ENCODE assay signal across 8 mouse cellular contexts in genomic region chr1:86359798-86360179, GRCm38 (mm10). TPM values are rescaled to one million over a fixed set of nuclear protein-coding genes. Genes with fewer than 3 reads are reported as not detected.
DNase-seq lines count a peak whose midpoint lies in the region; ATAC-seq and TF ChIP-seq lines count a peak whose summit lies in the region.

No protein-coding gene starts in this region.

- under 1% methylated on average over 25 of the region's 26 CpGs for WGBS in limb, embryonic 14.5 days
- under 1% methylated on average over 26 of the region's 26 CpGs for WGBS in neural tube, embryonic 15.5 days

- H3K27me3 ChIP-seq in erythroblast, embryonic 14.5 days (ENCODE audit: control insufficient read depth): no peaks in the 10 kb centered on the region
- H3K27me3 ChIP-seq in limb, embryonic 14.5 days (ENCODE audit: control insufficient read depth, insufficient read depth, low read length): no peaks in the 10 kb centered on the region
- no peaks in the 10 kb centered on the region for H3K27me3 ChIP-seq in neural tube, embryonic 15.5 days (replicated peaks)

- H3K27ac ChIP-seq in limb, embryonic 14.5 days (replicated peaks; ENCODE audit: low read depth, low read length): peak overlapping the region; percentile 79
- H3K27ac ChIP-seq in neural tube, embryonic 15.5 days (replicated peaks): peak overlapping the region; percentile 87

- ATAC-seq in cerebellum, adult (ENCODE audit: insufficient number of reproducible peaks, low FRiP score, low TSS enrichment): peak; percentile 9; the same call in 1 of the 2 replicates
- peak; percentile 5 for ATAC-seq in limb, embryonic 14.5 days (ENCODE audit: low FRiP score, low read depth)
- ATAC-seq in neural tube, embryonic 15.5 days (ENCODE audit: low FRiP score): peak; percentile 22

- H3K9ac ChIP-seq in limb, embryonic 14.5 days (ENCODE audit: low read depth, low read length, severe bottlenecking): peak overlapping the region; percentile 95
- peak overlapping the region; percentile 88 for H3K9ac ChIP-seq in neural tube, embryonic 15.5 days (replicated peaks)

- H3K4me1 ChIP-seq in erythroblast, embryonic 14.5 days (ENCODE audit: control insufficient read depth): peaks cover 57% of the 10 kb centered on the region
- H3K4me1 ChIP-seq in limb, embryonic 14.5 days (ENCODE audit: control insufficient read depth, insufficient read depth, low read length): peaks cover 14% of the 10 kb centered on the region; the same call in 1 of the 2 replicates
- H3K4me1 ChIP-seq in neural tube, embryonic 15.5 days: peaks cover 34% of the 10 kb centered on the region

- DNase-seq in cerebellum, adult 8-10 months: no peak
- DNase-seq in 3T3-L1 (ENCODE audit: low read depth, low spot score): peak; percentile 61
- DNase-seq in limb, embryonic 14.5 days (ENCODE audit: low spot score): no peak
- DNase-seq in frontal cortex, postnatal 36 days (ENCODE audit: low spot score in 2 of 2): no peak
- DNase-seq in kidney, postnatal 25 days: no peak

- H3K36me3 ChIP-seq in erythroblast, embryonic 14.5 days (ENCODE audit: control insufficient read depth): peaks cover 35% of the 10 kb centered on the region
- H3K36me3 ChIP-seq in limb, embryonic 14.5 days (ENCODE audit: control insufficient read depth, insufficient read depth, low read length): peaks cover 29% of the 10 kb centered on the region
- H3K36me3 ChIP-seq in neural tube, embryonic 15.5 days: peaks cover 24% of the 10 kb centered on the region

- H3K4me3 ChIP-seq in erythroblast, embryonic 14.5 days (replicated peaks): peak overlapping the region; percentile 91
- H3K4me3 ChIP-seq in limb, embryonic 14.5 days (replicated peaks; ENCODE audit: low read length): peak overlapping the region; percentile 92
- peak overlapping the region; percentile 94 for H3K4me3 ChIP-seq in neural tube, embryonic 15.5 days (replicated peaks)

- peak overlapping the region; percentile 92 for H3K4me2 ChIP-seq in limb, embryonic 14.5 days (replicated peaks; ENCODE audit: low read depth, low read length, severe bottlenecking)
- peak overlapping the region; percentile 67 for H3K4me2 ChIP-seq in neural tube, embryonic 15.5 days

- TF ChIP-seq POLR2A in limb, embryonic 14.5 days (IDR thresholded peaks at IDR 0.05; ENCODE audit: borderline replicate concordance, extremely low read depth, insufficient read depth, insufficient read length): no peak

- H3K9me3 ChIP-seq in erythroblast, embryonic 14.5 days (ENCODE audit: control insufficient read depth, low read length): no peaks in the 10 kb centered on the region
- H3K9me3 ChIP-seq in limb, embryonic 14.5 days (ENCODE audit: control insufficient read depth, low read length): no peaks in the 10 kb centered on the region
- no peaks in the 10 kb centered on the region for H3K9me3 ChIP-seq in neural tube, embryonic 15.5 days (replicated peaks)

RNA-seq across cellular contexts. Expression of gene Ncl, which starts 0.6 kb away (rescaled TPM):
- polyA plus RNA-seq in erythroblast, embryonic 14.5 days (2012): 62.6 and 76.8 TPM in 2 replicates
- 63.5 and 201 TPM in 2 replicates for polyA plus RNA-seq in limb, embryonic 14.5 days (2012; rRNA removed)
- polyA plus RNA-seq in limb, embryonic 14.5 days (2014; fragmentation: Nextera tagmentation; extraction: Ambion mirVana): 286 and 299 TPM in 2 replicates
- polyA plus RNA-seq in neural tube, embryonic 15.5 days (2015; fragmentation: Nextera tagmentation; extraction: Ambion mirVana): 189 and 296 TPM in 2 replicates

RNA-seq across cellular contexts. Expression of gene B3gnt7, which starts 57.2 kb away (rescaled TPM):
- polyA plus RNA-seq in erythroblast, embryonic 14.5 days (2012): 0.03 and 0.05 TPM in 2 replicates
- 9.7 and 13.2 TPM in 2 replicates for polyA plus RNA-seq in limb, embryonic 14.5 days (2012; rRNA removed)
- polyA plus RNA-seq in limb, embryonic 14.5 days (2014; fragmentation: Nextera tagmentation; extraction: Ambion mirVana): 7.1 and 7.7 TPM in 2 replicates
- 7.3 TPM in 2 replicates for polyA plus RNA-seq in neural tube, embryonic 15.5 days (2015; fragmentation: Nextera tagmentation; extraction: Ambion mirVana)
